Mouse (Mus musculus) left cerebral cortex, adult 9 months (tissue): ENCODE results near the gene Gm26938.

Source experiments
- DNase-seq, 2 experiments: peaks; one replicate each; pipeline ENCODE4 v3.0.0; 2022; ENCODE audit warnings: low spot score in 2 of 2

Gene Gm26938

GRCm38 (mm10) chr5:139826357-139827055 lies at the start of gene Gm26938, which contains the start of gene Psmg3:
TSS of gene Gm26938 (minus strand) at chr5:139826407.
TSS of gene Psmg3 (minus strand) at chr5:139826885.
- peak; percentile 58 to 92 for DNase-seq

- no peak for DNase-seq
These were observed 45.3 kb upstream of the Gm26938 start for GRCm38 (mm10) chr5:139871526-139871925.

GRCm38 (mm10) chr5:139870886-139871285 lies 44.7 kb upstream of the Gm26938 start:
- no peak for DNase-seq

GRCm38 (mm10) chr5:139862759-139863158 lies 36.6 kb upstream of the Gm26938 start:
- peak in 1 of 2 experiments; percentile 15 for DNase-seq

GRCm38 (mm10) chr5:139860328-139861104 lies 34.3 kb upstream of the Gm26938 start:
- DNase-seq: no peak

- no peak for DNase-seq
These were observed 23.6 kb upstream of the Gm26938 start for GRCm38 (mm10) chr5:139849626-139850320.

GRCm38 (mm10) chr5:139839142-139839541 lies 12.9 kb upstream of the Gm26938 start:
- DNase-seq: no peak

GRCm38 (mm10) chr5:139838476-139838892 lies 12.3 kb upstream of the Gm26938 start:
- DNase-seq: peak in 1 of 2 experiments; percentile 54

GRCm38 (mm10) chr5:139835706-139836105 lies 9.5 kb upstream of the Gm26938 start:
- DNase-seq: no peak

- no peak for DNase-seq
These were observed 5.9 kb upstream of the Gm26938 start for GRCm38 (mm10) chr5:139832125-139832524.

GRCm38 (mm10) chr5:139830734-139831133 lies 4.5 kb upstream of the Gm26938 start:
- no peak for DNase-seq

GRCm38 (mm10) chr5:139829384-139829783 lies 3.2 kb upstream of the Gm26938 start:
- peak; percentile 55 to 65 for DNase-seq

GRCm38 (mm10) chr5:139827593-139827992 lies 1.4 kb upstream of the Gm26938 start:
- DNase-seq: no peak

- no peak for DNase-seq
These were observed 260 bp downstream of the Gm26938 start for GRCm38 (mm10) chr5:139825947-139826346.

GRCm38 (mm10) chr5:139824531-139824930 lies 1.7 kb downstream of the Gm26938 start:
- DNase-seq: no peak

- DNase-seq: no peak
These were observed 4.4 kb downstream of the Gm26938 start for GRCm38 (mm10) chr5:139821466-139822459.

GRCm38 (mm10) chr5:139819538-139820181 lies 6.5 kb downstream of the Gm26938 start, which contains the start of gene Tmem184a:
TSS of gene Tmem184a (minus strand) at chr5:139819917.
- no peak for DNase-seq

- peak in 1 of 2 experiments; percentile 53 for DNase-seq
These were observed 7.4 kb downstream of the Gm26938 start for GRCm38 (mm10) chr5:139818801-139819200.

GRCm38 (mm10) chr5:139818056-139818455 lies 8.2 kb downstream of the Gm26938 start:
- DNase-seq: no peak

- DNase-seq: no peak
These were observed 8.9 kb downstream of the Gm26938 start for GRCm38 (mm10) chr5:139817292-139817691.
